In the genomic region with DNA sequence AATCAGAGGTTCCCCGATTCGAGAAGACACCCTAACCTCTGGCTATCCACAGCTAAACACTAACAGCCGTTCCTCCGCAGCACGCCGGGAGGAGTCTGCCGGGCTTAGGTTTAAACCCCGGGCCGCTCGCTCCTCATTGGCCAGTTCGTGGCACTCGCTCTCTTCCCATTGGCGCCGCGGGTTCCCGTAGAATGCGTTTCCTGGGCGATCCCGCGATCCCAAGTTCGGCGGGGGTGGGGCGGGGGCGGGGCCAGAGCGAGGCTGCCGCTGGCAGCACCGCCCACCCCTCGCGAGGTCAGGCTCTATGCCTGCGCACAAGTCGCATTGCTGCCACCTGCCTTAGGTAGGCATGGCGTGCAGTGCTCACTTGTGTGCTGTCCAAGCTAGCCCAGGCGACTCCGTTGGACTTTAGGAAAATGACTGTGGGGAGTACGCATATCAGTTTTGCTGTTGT, we compare ENCODE assay signal across 7 mouse cellular contexts. TPM values are rescaled to one million over a fixed set of nuclear protein-coding genes. Genes with fewer than 3 reads are reported as not detected.
DNase-seq lines count a peak whose midpoint lies in the region; ATAC-seq lines count a peak whose summit lies in the region.

TSS of gene Ccnb1 (minus strand) at position 157 of the 454 bp plus-strand sequence.

- WGBS in intestine, embryonic 16.5 days = under 1% methylated on average over 35 of the region's 35 CpGs
- under 1% methylated on average over 35 of the region's 35 CpGs for WGBS in midbrain, embryonic 11.5 days

- H3K4me3 ChIP-seq in intestine, embryonic 16.5 days (ENCODE audit: low read length) = peak within 1 kb of the TSS; percentile 63
- peak within 1 kb of the TSS; percentile 91 for H3K4me3 ChIP-seq in midbrain, embryonic 11.5 days (ENCODE audit: low read depth, low read length)

- H3K27ac ChIP-seq in intestine, embryonic 16.5 days (ENCODE audit: low read length) = peak within 1 kb of the TSS; percentile 46; the same call in 1 of the 2 replicates
- H3K27ac ChIP-seq in midbrain, embryonic 11.5 days (ENCODE audit: low read depth, low read length) = peak within 1 kb of the TSS; percentile 9; the same call in 1 of the 2 replicates

- no peaks in the 10 kb centered on the region for H3K27me3 ChIP-seq in intestine, embryonic 16.5 days (replicated peaks; ENCODE audit: control insufficient read depth, insufficient read depth, low read length)
- no peaks in the 10 kb centered on the region for H3K27me3 ChIP-seq in midbrain, embryonic 11.5 days (ENCODE audit: control insufficient read depth, insufficient read depth, low read length)

- DNase-seq in adrenal gland, adult 18-20 months (ENCODE audit: low spot score in 2 of 2) = peak; percentile 82 to 86
- DNase-seq in embryo, embryonic 11 days = peak; percentile 98
- peak; percentile 80 to 89 for DNase-seq in gastrocnemius, postnatal 36 days
- peak; percentile 84 to 85 for DNase-seq in left cerebral cortex, postnatal 36 days (ENCODE audit: low spot score in 2 of 2)
- peak; percentile 99 for DNase-seq in midbrain, embryonic 11.5 days (ENCODE audit: low spot score, missing footprints)
- DNase-seq in skeletal muscle tissue, adult 2 months (ENCODE audit: low read depth, low spot score) = peak; percentile 88

- peaks cover 18% of the 10 kb centered on the region for H3K4me1 ChIP-seq in intestine, embryonic 16.5 days (ENCODE audit: control insufficient read depth, insufficient read depth, low read length)
- peaks cover 17% of the 10 kb centered on the region for H3K4me1 ChIP-seq in midbrain, embryonic 11.5 days (ENCODE audit: control insufficient read depth, insufficient read depth, low read length)

- H3K9ac ChIP-seq in intestine, embryonic 16.5 days (ENCODE audit: low read depth, low read length) = peak within 1 kb of the TSS; percentile 72
- H3K9ac ChIP-seq in midbrain, embryonic 11.5 days (ENCODE audit: low read length) = peak within 1 kb of the TSS; percentile 95

- H3K9me3 ChIP-seq in intestine, embryonic 16.5 days (ENCODE audit: control insufficient read depth, low read length) = no peaks in the 10 kb centered on the region
- H3K9me3 ChIP-seq in midbrain, embryonic 11.5 days (ENCODE audit: control insufficient read depth, low read length) = no peaks in the 10 kb centered on the region

- peak within 1 kb of the TSS; percentile 64 for H3K4me2 ChIP-seq in intestine, embryonic 16.5 days (ENCODE audit: low read depth, low read length)
- H3K4me2 ChIP-seq in midbrain, embryonic 11.5 days = peak within 1 kb of the TSS; percentile 69

- peak; percentile 99 for ATAC-seq in intestine, embryonic 16.5 days
- ATAC-seq in midbrain, embryonic 11.5 days (ENCODE audit: low FRiP score) = peak; percentile 99

- intact Hi-C loops in gastrocnemius, postnatal 36 days (cut with DNase I) = no loop called here
- intact Hi-C loops in left cerebral cortex, postnatal 36 days (cut with DNase I) = no loop called here

- no peaks in the 10 kb centered on the region for H3K36me3 ChIP-seq in intestine, embryonic 16.5 days (ENCODE audit: control insufficient read depth, insufficient read depth, low read length)
- peaks cover 4% of the 10 kb centered on the region; the same call in 1 of the 2 replicates for H3K36me3 ChIP-seq in midbrain, embryonic 11.5 days (ENCODE audit: control insufficient read depth, insufficient read depth, low read length)

RNA-seq across cellular contexts. Expression of gene Ccnb1, which starts in this region (rescaled TPM):
- 1 to 10 TPM in 1 of 2 experiments, under 1 TPM in 1; 0.64 to 2.5 TPM for total RNA-seq in adrenal gland, adult 18-20 months (2021)
- under 1 TPM; 0.64 to 0.66 TPM for total RNA-seq in gastrocnemius, postnatal 36 days (2021)
- polyA plus RNA-seq in intestine, embryonic 16.5 days (2015; fragmentation: Nextera tagmentation; extraction: Ambion mirVana) = 169 and 199 TPM in 2 replicates
- total RNA-seq in left cerebral cortex, postnatal 36 days (2021) = 1 to 10 TPM in 1 of 2 experiments, under 1 TPM in 1; 0.70 to 1.0 TPM
- polyA plus RNA-seq in midbrain, embryonic 11.5 days (2014; fragmentation: Nextera tagmentation; extraction: Ambion mirVana) = 415 and 420 TPM in 2 replicates

Comparison
In these comparisons a context has a peak if more than half of its experiments do, and no peak if none do; other contexts are left out.
1. Peak in every context shown above with its lines: DNase-seq, ATAC-seq, H3K4me3 ChIP-seq and H3K27ac ChIP-seq.
2. Peak in DNase-seq in gastrocnemius, postnatal 36 days; RNA of the gene not detected or under 1 TPM.